Mouse (Mus musculus) granulocyte monocyte progenitor cell, adult 5-6 weeks (primary cell): ENCODE results near the gene Opn5. TPM values are rescaled to one million over a fixed set of nuclear protein-coding genes. Genes with fewer than 3 reads are reported as not detected.

Source experiments
- ATAC-seq: replicated peaks from 2 replicates; pipeline ENCODE4 v1.8.0; 2016; ENCODE audit warnings: mild to moderate bottlenecking, moderate TSS enrichment, inconsistent platforms; ENCODE audit not compliant: poor library complexity, severe bottlenecking
- total RNA-seq, 2 experiments: library from RNA; stranded (forward) in 1 of 2; stranded (reverse) in 1 of 2; fragments of 200-712, 200-1000 nt in 1 of 2; fragments of >200 nt in 1 of 2; fragmentation: Nextera tagmentation in 1 of 2; gene quantifications; 2 replicates each; pipeline ENCODE4 v1.2.3; 2014 to 2017

Opn5 gene
- total RNA-seq (2014; fragmentation: Nextera tagmentation): not detected in 2 replicates
- total RNA-seq (2017): not detected in 2 replicates

GRCm38 (mm10) chr17:42611295-42611694 lies at the start of gene Opn5:
Opn5 (minus strand) TSS chr17:42611395.
- no peak for ATAC-seq

- ATAC-seq: peak; percentile 86
These were observed 47.6 kb upstream of the Opn5 start for GRCm38 (mm10) chr17:42658634-42659422.

DNA sequence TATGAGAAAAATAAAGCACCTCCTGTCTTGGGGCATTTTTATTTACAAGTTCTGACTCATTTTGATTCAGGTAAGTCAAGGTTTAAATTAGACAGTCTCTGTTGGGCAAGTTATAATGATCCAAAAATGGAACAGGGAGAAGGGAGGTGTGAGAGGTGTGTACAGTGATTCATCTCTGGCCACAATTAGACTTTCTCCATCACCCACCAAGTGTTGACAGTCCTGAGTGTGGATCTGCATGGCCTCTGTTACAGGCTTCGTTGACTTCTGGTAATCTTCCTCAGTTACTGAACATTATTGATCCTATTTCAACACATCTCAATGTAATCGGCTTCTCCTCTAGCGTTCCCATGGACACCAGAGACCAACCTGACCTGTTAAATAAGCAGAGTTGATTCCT lies 32.2 kb upstream of the Opn5 start:
- ATAC-seq: no peak

DNA sequence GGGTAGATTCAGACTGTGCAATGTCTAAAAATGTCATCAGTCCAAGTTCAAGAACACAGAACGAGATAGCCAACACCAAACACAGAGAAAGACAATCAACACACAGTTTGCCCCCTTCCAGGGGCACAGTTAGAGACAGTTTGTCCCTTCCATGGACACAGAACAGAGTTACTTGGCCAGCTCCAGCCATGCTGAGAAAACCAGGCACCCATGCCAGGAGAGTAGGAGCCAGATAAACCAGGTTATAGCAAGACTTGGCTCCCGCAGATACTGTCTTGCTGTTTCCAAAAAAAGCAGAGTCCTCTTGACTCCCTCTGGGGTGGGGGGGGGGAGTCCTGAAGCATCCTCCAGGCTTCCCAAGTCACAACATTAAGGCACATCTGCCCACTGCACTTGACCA lies 19.0 kb upstream of the Opn5 start:
- no peak for ATAC-seq

DNA sequence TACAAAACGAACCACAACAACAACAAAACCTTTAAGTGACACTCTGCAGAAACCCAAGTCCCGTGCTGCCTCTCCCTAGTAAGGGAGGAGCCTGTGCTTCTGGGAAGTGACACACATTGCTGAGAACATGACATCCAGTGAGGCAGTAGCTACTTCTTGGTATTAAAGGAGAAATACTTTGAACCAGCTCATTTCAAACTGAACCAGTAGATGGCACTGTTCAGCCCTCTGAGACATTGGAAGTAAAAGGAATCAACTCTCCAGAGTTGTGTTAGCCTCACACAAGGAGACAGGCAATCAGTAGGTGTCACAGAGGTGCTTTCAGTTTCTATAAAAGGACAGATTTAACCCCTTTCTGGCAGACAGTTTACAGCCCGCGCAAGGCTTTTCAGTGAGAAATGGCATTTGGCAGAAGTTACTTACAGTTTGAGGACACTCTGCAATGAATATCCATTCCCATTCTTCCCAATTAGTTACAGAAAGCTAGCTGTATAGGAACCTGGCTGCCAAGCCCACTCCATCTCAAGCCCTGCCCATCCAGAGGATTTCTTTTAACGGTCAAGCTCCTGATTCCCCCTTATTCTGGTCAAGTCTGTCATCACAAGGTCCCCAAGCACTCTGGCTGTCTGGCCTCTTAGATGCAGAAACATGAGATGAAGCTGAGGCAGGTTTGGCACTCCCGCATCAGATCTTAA lies 2.0 kb upstream of the Opn5 start:
- peak; percentile 66 for ATAC-seq

GRCm38 (mm10) chr17:42608270-42608669 lies 2.9 kb downstream of the Opn5 start:
- no peak for ATAC-seq

- ATAC-seq: peak; percentile 96
These were observed 8.1 kb downstream of the Opn5 start for GRCm38 (mm10) chr17:42602829-42603784.

DNA sequence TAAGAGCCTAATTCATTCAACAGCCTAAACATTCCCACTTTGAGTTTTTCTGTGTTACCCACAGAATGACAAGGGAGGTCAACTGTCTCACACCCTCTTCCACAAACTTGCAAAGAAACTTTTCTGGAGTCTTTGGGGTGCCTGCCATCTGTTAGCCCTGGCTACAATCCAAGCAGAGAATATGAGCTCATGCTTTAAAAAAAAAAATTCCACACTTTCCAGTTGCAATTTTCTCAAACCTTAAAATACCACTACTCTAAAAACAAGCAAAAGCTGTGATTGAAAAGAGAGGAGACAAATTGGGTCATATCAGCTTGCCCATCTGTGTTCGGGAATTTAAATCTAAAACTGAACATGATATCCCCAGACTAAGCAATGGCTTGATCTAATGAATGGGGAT lies 24.7 kb downstream of the Opn5 start:
- ATAC-seq: no peak

- ATAC-seq: no peak
These were observed 28.2 kb downstream of the Opn5 start for GRCm38 (mm10) chr17:42583029-42583331.

DNA sequence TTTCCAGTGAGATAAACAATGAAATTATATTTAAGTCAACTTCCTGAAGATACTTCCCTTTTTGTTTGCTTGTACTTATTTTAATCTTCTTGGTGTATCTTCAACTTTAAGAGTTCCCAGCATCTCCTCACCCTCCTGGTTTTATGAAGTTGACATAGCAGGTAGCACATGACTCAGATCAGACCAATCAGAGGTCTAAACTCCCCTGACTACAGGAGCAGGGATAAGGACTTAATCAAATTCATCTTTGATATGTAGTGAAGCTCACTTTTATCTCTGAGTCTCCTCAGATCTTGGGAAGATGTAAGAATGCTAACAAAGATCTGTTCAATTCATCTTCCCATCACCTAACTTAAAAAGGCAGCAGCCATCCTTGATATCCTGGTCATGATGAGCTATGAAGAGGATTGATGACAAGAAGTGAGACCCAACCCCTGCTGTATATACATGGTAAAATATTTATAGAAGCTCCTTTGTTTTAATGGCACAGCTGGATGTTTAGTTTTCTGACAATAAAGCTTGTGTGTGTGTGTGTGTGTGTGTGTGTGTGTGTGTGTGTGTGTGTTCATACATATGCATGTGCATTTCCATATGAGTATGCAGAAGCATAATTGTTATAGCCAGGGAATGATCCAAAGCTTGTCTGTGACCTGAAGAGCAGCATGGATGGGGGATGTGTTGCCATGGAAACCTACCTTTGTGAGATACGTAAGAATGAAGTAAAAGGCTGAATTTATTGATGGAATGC lies 28.7 kb downstream of the Opn5 start:
- ATAC-seq: no peak

DNA sequence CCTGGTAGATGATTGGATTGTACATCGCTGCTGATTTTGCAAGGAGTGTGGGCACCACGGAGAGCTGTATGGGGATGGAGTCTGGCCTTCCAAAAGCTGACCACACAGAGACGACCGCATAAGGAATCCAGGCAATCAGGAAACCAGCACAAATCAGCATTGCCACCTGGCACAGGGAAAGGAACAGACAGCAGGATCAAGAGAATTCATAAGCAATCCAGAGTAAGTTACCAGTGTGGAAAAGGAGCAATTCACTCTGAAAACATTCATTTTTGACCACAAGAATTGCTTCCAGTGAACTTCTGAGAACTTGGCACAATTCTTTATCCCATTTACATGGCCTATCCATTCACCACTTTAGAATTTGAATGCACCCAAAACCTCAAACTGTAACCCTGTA lies 30.6 kb downstream of the Opn5 start:
- ATAC-seq: no peak

- no peak for ATAC-seq
These were observed 31.0 kb downstream of the Opn5 start for GRCm38 (mm10) chr17:42580196-42580595.

DNA sequence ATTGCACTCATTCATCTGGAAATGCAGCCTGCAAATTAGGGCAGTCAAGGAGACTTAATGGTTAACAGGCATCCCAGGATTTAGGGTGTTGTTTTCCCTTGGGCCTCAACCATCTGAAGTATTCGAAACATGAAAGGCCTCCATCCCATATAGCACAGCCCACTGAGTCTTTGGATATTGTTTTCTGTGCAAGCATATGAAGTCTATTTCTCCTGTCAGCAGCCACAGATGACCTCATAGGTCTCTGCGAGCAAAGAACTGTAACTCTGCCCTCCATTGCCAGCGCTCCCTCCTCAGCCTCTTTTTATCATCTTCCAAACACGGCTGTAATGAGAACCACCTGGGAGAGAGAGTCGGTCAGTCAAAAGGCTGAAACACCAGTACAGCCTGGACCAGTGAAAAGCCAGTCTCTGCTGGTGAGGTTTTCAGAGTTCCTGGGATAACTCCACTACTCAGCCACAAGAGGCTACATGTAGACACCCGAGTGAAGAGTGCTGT lies 34.5 kb downstream of the Opn5 start:
- no peak for ATAC-seq

DNA sequence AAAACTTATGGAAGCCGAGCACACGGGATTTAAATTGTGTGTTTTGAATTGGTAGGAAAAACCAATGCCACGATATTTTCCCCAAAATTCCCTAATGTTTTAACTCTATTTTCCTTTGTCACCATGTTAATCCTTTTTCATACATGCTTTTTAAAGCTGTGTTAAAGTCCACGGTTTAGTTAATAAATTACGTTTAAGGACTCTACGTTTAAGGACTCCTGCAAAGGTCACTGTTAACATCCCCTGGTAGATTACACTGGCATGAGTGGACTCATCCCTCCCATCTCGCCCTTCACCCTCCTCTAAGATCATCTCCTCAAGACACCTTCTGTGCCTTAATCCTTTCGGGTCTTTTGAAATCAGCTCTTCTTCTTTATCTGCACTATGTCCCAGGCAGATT lies 37.4 kb downstream of the Opn5 start:
- no peak for ATAC-seq

- no peak for ATAC-seq
These were observed 61.6 kb downstream of the Opn5 start for GRCm38 (mm10) chr17:42549578-42549977.

GRCm38 (mm10) chr17:42530147-42530546 lies 81.0 kb downstream of the Opn5 start:
- ATAC-seq: no peak

GRCm38 (mm10) chr17:42509356-42510262 lies 101.6 kb downstream of the Opn5 start:
- no peak for ATAC-seq
